Mouse (Mus musculus): ENCODE data around the gene Trub1.
A peak's percentile ranks its signal among the peaks of the same experiment; 100 is the strongest.

The Trub1 gene

DNA sequence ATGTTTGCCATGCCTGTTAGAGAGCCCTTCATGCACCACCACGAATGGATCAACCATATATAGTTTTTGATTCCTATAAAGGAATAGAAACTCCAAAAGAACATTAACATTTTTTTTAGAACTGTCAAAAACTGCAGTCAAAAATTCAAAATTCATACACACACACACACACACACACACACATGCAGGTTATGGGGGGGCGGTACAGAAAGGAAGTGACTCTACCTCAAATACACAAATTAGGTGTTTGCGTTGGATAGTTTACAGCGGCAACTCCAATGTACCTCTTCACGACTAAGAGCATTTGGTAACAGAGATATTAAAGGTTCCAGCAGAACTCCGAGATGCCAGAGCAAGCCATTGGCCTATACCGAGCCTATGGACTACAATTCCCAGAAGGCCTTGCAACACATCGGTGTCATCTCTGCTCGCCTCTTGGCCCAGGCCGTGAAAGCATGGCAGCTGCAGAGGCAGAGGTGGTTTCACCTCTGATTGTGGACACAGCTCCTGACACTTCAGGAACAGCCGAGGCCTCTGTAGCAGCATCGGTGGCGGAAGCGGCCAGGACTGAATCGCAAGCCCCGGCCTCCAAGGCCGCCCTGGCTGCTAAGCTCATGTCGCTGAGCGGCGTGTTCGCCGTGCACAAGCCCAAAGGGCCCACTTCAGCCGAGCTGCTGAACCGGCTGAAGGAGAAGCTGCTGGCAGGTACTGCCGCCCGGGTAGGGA lies at the start of gene Trub1:
Gene Trub1 (plus strand): TSS at position 421 of the 726 bp plus-strand sequence.
- DNase-seq (ENCODE audit: inconsistent ontology term): peak; percentile 76

DNA sequence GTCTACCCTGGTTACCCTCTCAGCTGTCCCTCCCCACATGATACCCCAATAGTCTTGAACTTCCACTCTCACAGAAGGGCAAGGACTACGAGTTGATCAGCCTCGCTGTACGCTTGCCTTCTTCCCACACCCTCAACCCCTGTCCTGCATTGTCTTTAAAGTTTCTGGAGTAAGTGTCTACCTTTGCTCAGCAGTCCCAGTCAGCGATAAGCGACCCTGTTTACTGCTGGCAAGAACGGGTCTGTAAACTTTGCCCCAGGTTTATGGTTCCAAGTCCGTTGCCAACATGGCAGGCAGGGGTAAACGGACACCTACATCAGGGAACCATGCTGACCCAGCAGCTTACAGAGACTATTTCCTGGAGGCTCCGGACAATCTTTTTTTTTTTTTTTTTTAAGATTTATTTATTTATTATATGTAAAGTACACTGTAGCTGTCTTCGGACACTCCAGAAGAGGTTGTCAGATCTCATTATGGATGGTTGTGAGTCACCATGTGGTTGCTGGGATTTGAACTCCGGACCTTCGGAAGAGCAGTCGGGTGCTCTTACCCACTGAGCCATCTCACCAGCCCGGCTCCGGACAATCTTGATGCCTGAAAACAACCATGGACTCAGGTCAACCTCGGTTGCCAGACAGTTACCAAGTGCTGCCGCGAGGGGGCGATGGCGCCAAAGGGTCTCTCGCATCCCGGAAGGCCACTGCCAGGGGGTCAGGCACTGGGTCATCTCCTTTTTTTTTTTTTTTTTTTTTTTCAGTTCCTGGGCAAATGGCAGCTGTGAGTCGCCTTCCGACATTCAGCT lies 48.8 kb upstream of the Trub1 start:
- peak; percentile 90 for DNase-seq (ENCODE audit: inconsistent ontology term)

DNA sequence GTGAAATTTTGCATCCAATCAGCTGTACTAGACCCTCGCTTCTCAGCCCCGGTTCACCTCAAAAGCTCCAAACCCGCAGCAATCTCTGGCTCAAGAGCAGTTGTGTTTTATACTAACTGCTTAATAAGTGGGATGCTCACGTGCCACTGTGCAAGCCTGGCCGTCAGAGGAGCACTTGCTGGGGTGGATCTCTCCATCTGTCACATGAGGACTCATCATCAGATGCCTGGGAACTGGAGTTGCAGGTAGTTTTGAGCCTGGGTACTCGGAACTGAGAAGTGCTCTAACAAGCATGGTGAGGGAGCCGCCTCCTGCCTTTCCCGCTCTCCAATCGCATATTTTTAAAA lies 48.2 kb upstream of the Trub1 start:
- DNase-seq (ENCODE audit: inconsistent ontology term): no peak

DNA sequence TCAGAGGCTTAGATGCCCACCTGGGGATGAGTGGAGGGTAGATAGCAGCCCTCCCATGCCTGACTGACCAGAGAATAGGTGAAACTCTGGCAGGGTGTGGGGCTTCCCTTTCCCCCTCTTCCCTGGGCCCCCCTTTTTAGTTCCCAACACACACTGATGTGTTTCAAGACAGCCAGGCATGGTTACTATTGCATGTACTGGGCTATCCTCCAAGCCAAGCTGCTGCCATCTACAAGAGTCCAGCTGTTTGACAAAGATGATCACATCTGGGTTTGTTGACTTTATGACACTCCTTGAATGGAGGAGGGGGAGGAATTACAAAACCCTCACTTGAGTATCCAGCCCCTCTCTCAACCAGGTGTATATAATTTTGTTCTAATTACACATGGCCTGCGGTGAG lies 44.8 kb upstream of the Trub1 start:
- no peak for DNase-seq (ENCODE audit: inconsistent ontology term)

DNA sequence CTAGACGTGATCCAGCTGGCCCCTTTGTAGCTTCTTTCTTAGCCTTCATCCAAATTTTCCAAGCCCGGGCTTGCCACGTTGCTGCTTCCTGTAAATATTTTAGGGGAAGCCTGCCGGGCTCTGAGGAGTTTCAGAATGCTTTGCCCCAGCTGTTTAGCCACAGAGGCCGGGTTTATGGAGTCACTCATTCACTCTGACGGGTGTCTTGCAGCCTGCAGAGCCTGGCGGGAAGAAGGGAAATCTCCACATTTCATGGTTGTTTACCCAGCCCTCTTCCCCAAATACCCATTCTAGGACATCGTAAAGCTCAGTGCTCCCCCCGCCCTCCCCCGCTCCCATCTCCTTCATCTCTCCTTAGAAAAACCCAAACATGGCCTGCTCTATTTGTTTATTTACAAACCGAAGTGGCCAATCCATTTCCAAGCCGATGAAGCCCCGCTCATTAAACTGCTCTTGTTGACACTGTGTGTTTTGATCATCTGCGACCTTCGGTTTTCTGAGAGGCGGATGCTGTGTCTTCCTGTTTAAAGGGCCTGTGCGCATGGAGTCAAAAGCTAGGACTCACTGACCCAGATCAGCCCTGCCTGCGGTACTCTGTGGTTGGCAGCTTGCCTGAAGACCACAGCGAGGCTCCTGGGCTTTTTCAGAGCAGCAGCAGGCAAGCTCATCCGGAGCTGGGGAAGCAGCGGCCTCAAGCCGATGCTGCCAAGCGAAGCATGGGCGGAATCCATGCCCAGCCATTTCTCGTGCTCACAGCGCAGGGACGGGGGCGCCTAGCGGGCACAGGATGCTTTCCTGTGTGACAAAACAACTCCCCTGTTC lies 41.1 kb upstream of the Trub1 start:
- DNase-seq (ENCODE audit: inconsistent ontology term): peak; percentile 74

DNA sequence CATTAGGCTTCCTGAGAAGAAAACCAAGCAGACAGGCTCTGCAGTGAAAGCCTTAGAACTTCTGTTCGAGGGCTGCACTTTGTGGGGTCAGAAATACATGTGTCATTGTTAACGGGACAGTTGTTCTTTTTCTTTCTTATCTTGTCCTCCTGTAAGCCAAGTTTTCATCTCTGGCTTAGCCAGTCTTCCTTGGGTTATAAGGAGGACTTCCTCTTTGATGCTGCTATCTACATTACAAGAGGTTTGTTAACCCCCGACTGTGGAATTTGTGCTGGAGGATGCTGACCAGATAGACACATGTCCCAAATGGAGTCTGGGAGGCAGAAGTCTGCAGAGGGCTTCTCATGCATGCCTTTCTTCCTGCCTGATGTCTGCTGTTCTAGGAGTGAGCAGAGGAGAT lies 39.5 kb upstream of the Trub1 start:
- DNase-seq (ENCODE audit: inconsistent ontology term): no peak

DNA sequence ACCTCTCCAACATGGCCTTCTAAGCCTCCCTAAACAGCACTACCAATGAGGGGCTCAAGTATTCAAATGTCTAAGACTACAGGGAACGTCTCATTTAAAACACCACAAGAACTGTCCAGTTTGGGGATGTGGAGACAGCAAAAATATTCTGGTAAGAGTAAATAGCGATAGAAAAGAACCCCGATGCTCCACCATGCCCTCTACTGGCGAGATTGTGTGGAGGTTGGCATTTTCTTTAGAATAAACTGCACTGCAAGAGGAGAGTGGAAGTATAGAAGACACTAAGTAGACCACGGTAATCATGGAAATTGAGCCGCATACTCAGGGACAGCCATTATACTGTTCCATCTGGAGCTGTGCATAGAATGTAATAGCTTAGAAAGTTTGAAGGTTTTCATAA lies 38.8 kb upstream of the Trub1 start:
- no peak for DNase-seq (ENCODE audit: inconsistent ontology term)

DNA sequence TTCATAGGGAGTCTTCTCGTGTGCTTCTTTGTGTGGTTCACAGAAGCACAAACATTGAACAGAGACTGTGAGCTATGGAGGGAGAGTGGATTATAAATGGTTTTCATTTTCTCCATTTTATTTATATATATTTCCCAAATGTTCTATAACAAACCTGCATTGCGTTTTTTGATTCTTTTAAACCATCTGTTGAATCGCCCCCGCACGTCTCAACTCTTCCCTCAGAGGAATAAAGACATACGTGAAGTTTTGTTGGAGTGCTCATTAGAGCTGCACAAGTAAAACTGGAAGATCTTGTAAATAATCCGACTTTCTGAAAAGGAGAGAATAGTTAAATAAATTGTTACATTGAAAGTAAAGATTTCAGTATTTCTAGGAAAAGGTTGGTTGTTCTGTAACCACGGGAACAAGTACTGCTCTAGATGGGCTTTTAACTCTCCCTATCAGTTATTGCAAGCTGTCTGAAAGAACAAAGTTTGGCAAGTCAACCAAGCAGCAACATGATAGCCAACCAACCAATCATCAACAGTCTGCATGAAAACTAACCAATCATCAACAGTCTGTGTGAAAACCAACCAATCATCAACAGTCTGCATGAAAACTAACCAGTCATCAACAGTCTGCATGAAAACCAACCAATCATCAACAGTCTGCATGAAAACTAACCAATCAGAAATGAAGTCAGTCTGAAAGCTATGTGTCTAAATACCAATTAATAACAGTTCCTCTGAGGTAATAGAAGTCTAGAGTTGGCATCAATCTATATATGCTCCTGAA lies 37.5 kb upstream of the Trub1 start:
- DNase-seq (ENCODE audit: inconsistent ontology term): no peak

DNA sequence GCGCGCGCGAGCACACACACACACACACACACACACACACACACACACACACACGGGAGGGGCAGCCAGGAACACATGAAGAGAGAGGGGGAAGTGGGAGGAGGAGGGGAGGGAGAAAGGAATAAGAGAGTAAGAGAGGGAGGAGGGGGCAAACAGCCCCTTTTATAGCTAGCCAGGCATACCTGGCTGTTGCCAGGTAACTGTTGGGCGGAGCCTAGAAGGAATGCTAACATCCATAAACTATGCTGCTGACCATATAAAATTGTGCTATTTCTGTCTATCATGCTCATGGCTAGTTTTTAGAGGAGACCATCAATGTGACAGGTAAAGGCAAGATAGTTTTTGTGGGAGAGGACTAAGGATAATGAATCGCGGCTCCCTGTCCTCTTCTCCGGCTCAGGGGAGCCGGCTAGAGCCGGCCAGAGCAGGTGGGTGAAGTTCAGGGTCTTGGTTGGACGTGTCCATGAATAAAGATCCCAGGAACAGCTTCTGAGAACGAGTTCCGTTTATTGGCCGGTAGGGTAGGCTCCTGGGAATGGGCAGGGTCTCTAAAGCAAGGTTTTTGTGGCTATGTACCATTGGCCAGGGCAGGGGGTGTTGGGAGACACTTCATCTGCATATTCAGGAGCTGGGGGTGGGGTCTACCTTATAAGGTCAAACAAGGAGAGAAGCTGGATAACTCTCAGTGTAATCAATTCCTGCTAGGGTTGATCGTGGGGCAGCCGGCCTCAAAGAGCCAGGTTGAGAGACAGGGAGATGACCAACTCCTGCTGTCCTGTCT lies 34.7 kb upstream of the Trub1 start:
- no peak for DNase-seq (ENCODE audit: inconsistent ontology term)

DNA sequence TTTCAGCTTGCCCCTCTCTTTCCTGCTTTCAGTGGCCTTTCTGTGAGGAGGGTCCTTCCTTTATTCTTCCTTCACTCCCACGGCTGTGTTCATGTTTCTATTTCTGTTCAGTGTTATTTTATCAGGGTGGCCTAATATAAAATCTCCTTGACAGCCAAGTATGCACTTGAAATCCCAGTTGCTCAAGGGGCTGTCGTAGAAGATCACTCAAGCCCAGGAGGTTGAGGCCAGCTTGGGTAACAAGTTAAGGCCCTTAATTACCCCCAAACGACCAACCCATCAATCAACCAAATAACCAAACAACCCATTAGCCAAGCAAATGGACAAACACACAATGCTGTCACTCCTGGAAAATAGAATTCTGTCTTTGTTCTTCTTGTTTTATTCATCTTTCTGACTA lies 29.3 kb upstream of the Trub1 start:
- no peak for DNase-seq (ENCODE audit: inconsistent ontology term)

DNA sequence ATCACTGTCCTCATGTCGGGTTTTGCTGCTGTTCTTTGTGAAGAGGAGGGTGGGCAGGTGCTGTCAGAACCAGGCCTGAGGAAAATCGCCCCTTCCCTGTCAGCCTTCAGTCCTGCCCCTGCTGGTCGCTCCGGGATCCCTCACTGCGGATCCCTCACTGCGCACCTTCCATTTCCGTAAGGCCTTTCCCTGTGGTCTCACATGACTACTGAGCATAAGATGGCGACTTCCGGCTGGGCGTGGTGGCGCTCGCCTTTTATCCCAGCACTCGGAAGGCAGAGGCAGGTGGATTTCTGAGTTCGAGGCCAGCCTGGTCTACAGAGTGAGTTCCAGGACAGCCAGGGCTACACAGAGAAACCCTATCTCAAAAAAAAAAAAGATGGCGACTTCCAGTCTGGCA lies 27.4 kb upstream of the Trub1 start:
- no peak for DNase-seq (ENCODE audit: inconsistent ontology term)

DNA sequence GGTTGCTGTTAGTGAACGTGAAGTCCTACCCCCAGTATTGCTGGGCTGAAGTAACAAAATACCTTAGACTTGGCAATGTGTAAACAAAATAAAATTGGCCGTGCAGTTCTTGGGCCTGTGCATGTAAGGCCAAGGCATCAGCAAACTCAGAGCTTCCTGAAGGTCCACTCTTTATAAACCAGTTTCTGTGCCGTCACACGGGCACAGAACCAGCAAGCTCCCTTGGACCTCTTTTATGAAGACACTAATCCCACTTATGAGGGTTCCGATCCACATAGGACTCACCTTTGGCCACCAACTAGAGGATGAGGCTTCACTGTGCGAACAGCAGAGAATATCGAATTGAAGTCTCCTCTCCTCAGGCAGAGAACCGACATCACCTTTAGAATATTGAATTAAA lies 25.9 kb upstream of the Trub1 start:
- no peak for DNase-seq (ENCODE audit: inconsistent ontology term)

DNA sequence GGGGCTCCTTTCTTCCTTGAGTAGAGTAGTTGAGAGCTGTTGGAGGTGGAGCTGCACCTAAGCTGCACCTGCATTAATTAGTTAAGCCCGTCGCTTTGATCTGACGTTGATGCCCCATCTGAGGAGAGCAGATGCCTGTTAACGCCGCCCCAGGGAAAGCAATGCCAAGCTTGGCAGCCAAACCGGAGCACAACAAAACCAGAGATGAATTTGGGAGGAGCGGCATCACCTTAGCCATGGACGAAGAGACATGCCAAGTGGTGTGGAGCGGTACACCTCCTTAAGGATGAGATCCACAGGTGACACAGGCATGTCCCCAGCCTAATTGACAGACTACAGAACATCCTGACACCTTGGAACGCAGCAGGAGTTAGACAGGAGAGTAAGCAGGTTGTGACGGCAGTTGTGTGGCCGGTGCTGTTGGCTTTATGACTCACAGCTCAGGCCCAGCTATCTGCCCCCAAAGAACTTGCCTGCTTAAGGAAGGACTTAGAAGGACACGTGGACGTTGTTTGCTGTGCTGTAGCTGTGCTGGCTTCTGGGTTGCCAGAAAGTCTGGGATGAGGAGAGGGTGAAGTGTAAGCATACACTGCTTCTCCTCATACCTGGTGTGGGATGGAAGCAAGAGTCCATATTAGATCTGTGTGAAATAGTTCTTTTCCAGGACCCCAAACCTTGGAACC lies 24.8 kb upstream of the Trub1 start:
- DNase-seq (ENCODE audit: inconsistent ontology term): no peak

DNA sequence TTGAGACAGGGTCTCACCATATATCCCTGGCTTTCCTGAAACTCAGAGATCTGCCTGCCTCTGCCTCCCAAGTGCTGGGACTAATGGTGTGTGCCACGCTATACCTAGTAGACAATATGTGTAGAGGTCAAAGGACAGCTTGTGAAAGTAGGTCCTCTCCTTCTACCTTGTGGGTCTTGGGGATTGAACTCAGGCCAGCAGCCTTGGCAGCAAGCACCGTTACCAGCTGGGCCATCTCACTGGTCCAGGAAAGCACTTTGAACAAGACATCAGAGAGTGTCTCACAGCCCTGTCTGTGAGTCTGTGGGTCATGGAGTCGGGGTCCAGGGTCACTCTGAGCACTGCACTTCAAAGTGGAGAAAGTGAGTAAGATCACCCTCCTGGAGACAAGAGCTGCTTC lies 24.1 kb upstream of the Trub1 start:
- no peak for DNase-seq (ENCODE audit: inconsistent ontology term)

DNA sequence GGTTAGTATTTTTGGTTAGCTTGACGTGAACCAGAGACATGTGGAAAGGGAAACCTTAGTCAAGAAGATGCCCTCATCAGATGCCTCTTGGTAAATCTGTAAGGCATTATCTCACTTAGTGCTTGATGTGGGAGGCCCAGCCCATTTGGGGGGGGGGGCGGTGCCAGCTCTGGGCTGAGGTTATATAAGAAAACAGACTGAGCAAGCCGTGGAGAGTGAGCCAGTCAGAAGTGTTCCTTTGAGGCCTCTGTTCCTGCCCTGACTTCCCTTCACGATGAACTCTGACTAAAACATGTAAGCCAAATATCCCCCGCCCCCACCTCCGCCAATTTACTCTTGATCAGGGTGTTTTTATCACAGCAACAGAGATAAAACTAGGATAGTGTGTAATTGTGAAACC lies 22.8 kb upstream of the Trub1 start:
- DNase-seq (ENCODE audit: inconsistent ontology term): no peak

DNA sequence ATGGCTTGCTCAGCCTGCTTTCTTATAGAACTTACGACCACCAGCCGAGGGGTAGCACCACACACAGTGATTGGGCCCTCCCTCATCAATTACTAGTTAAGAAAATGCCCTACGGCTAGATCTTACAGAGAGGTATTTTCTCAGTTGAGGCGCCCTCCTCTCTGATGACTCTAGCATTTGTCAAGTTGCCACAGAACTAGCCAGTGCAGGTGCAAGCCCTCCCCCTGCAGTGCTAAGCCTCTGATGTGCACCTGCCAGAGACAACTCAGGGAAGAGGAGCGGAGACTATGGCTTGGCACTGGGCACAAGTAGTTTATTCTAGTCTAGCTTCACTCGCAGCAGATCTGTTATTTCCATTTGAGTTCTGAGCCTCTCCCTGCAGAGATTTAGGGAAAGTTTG lies 21.2 kb upstream of the Trub1 start:
- no peak for DNase-seq (ENCODE audit: inconsistent ontology term)

DNA sequence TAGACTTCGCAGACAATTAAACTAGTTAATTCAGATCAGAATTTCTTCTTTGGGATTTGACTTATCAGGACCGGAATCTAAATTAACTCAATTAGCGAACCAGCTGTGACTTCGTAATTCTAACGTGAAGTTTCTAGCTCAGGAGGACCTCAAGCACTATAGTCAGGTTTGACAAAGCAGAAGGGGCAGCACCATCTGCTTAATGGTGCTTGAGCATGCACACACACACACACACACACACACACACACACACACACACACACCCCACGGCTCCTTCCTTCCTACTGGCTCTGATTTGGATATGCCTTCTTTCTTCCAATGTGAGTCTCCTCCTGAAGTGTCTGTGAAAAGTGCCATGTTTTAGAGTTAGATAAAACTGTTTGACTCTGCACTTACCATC lies 18.7 kb upstream of the Trub1 start:
- no peak for DNase-seq (ENCODE audit: inconsistent ontology term)

DNA sequence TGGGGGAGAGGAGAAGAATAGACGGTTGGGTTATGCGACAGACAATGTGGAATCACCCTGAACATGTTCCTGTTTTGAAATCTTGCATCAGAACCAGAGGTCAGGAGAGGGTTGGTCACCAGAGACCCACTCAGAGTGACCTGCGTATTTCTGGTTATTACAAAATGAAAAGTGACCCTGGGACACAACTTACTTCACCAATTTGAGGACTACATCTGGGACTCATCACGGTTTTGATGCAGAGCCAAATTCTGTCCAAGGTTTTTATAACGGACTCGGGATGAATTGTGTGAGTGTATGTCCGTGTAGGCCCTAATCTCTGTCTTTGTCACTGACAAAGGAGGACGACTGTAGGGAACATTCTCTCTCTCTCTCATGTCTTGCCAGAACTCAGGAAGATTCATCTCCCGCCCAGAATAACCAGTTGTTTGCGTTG lies 16.1 kb upstream of the Trub1 start:
- no peak for DNase-seq (ENCODE audit: inconsistent ontology term)

DNA sequence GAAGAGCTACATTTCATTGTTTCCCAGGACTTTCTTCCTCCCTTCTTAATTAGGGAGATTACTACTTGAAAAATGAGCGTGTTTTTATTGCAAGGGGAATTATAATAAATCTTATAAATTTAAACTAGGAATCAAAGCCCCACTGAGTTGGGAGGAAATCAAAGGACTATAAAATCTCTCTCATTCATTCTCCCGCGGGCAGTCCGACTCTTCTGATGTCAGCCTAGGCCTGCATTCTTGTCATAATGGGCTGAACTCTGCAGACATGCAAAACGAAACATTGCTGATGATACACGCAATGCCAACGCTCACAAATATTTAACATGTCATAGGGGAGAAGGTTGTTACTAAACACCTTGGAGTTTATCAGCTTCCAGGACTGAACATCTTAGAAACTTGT lies 15.7 kb upstream of the Trub1 start:
- DNase-seq (ENCODE audit: inconsistent ontology term): no peak

DNA sequence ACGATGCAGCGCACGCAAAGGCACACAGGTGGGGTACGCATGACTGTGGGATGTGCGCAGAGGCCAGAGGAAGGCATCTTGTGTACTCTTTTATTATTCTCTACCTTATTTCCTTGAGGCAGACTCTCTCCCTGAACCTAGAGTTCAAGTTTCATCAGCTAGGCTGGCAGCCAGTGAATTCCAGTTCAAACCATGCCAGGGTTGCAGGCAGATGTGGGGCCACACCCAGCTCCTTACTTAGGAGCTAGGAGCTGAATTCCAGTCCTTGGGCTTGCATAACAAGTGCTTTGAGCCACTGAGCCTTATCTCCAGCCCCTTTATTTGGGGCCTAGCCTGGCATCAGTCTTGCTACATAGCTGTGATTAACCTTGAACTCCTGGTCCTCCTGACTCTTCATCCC lies 13.4 kb upstream of the Trub1 start:
- no peak for DNase-seq (ENCODE audit: inconsistent ontology term)
